Mouse (Mus musculus): ENCODE measurements around the gene Flrt2. TPM values are rescaled to one million over a fixed set of nuclear protein-coding genes. Genes with fewer than 3 reads are reported as not detected.

Flrt2 gene
- polyA plus RNA-seq, 1 experiment: 4.1 TPM

- no peaks in the 10 kb centered on the region for H3K4me1 ChIP-seq (ENCODE audit: control insufficient read depth, insufficient read depth, low read length)
- WGBS: 94% methylated on average over 2 of the region's 2 CpGs
- TF ChIP-seq CTCF (IDR thresholded peaks at IDR 0.05; ENCODE audit: insufficient read depth, low read length) (peak; percentile 32; the same call in 1 of the 2 replicates), POLR2A (IDR thresholded peaks at IDR 0.05; ENCODE audit: borderline replicate concordance, extremely low read depth, low read depth, low read length) (no peak)
- no peak for DNase-seq
- H3K4me3 ChIP-seq (replicated peaks; ENCODE audit: extremely low read depth, low read depth, low read length): no peak overlapping the region
Observed at GRCm38 (mm10) chr12:95723265-95723664, 31.2 kb downstream of the Flrt2 start.

GRCm38 (mm10) chr12:95734075-95734474 is 42.0 kb downstream of the Flrt2 start:
- Histone ChIP-seq H3K4me3 (replicated peaks; ENCODE audit: extremely low read depth, low read depth, low read length) (no peak overlapping the region), H3K4me1 (ENCODE audit: control insufficient read depth, insufficient read depth, low read length) (no peaks in the 10 kb centered on the region)
- WGBS: 29% methylated on average over 1 of the region's 1 CpGs
- TF ChIP-seq CTCF (IDR thresholded peaks at IDR 0.05; ENCODE audit: insufficient read depth, low read length) (no peak), POLR2A (IDR thresholded peaks at IDR 0.05; ENCODE audit: borderline replicate concordance, extremely low read depth, low read depth, low read length) (no peak)
- no peak for DNase-seq

GRCm38 (mm10) chr12:95737571-95737970 is 45.5 kb downstream of the Flrt2 start:
- WGBS: 53% methylated on average over 8 of the region's 8 CpGs
- H3K4me3 ChIP-seq (replicated peaks; ENCODE audit: extremely low read depth, low read depth, low read length): no peak overlapping the region
- DNase-seq: no peak
- TF ChIP-seq CTCF (IDR thresholded peaks at IDR 0.05; ENCODE audit: insufficient read depth, low read length) (no peak), POLR2A (IDR thresholded peaks at IDR 0.05; ENCODE audit: borderline replicate concordance, extremely low read depth, low read depth, low read length) (no peak)
- H3K4me1 ChIP-seq (ENCODE audit: control insufficient read depth, insufficient read depth, low read length): no peaks in the 10 kb centered on the region

DNA sequence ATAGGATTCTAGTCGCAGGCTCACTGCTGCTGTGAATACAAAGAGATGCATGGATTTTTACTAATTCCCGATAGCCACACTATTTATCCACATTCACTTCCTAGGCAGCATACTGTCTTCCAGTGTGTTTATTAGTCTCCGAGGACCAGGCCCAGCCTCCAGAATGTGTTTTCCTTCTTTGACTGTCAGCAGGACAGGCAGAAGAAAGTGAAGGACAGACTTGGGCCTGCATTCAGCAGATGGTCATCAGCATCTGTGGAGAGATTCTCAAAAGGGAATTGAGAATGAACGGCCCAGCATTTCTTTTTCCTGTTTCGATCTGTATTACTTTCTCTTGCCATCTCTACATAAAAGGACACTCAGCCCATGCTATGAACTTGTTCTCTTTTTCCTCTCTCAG is 46.0 kb downstream of the Flrt2 start:
- no peak for DNase-seq
- no peaks in the 10 kb centered on the region for H3K4me1 ChIP-seq (ENCODE audit: control insufficient read depth, insufficient read depth, low read length)
- WGBS: 66% methylated on average over 5 of the region's 5 CpGs
- no peak for TF ChIP-seq CTCF (IDR thresholded peaks at IDR 0.05; ENCODE audit: insufficient read depth, low read length)
- no peak for TF ChIP-seq POLR2A (IDR thresholded peaks at IDR 0.05; ENCODE audit: borderline replicate concordance, extremely low read depth, low read depth, low read length)
- H3K4me3 ChIP-seq (replicated peaks; ENCODE audit: extremely low read depth, low read depth, low read length): no peak overlapping the region

DNA sequence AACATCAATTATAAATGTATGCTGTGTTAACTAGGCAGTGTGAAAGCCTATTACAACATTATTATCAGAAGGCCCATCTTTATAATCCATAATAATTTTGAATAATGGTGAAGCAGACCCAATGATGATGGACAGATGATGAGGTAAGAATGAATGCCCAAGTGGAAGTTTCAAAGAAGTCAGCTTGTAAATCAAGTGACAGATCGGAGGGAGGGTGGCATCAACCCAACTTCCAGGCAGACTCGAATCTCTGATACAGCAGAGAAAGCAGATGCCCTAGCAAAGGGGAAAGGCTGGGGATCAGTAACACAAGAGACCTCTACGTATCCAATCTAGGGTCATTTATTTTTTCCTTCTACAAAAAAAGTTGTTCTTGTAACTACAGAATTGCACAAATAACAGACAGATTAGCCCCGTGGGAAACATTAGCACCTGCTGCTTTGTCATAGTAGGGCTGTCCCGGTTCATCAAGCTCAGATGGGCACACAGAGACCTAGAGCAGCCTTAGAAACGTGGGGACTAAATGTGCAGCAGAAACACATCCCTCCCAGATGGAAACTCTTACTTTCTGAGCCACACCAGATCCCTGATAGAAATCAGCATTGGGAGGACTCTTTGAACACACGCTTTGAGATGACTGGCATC is 46.6 kb downstream of the Flrt2 start:
- DNase-seq: no peak
- Histone ChIP-seq H3K4me3 (replicated peaks; ENCODE audit: extremely low read depth, low read depth, low read length) (no peak overlapping the region), H3K4me1 (ENCODE audit: control insufficient read depth, insufficient read depth, low read length) (no peaks in the 10 kb centered on the region)
- TF ChIP-seq POLR2A (IDR thresholded peaks at IDR 0.05; ENCODE audit: borderline replicate concordance, extremely low read depth, low read depth, low read length) (no peak), CTCF (IDR thresholded peaks at IDR 0.05; ENCODE audit: insufficient read depth, low read length) (no peak)
- WGBS: 80% methylated on average over 7 of the region's 7 CpGs

DNA sequence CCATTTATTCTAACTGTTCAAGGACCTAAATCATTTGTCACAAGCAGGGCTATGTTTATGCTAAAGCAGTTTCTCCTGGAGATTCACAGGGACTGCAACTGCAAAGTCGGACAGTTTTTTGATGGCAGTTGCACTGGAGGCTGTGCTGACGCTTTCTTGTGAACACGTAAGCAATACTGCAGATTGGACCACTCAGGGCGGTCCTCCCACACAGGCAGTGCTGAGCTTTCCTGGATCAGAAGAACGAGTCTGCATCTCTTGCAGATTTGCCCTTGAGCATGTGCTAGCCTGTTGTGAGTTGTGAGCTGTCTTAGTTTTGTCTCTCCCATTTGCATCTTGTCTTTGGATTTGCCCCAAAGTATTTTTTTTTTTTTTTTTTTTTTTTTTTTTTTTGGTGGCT is 47.7 kb downstream of the Flrt2 start:
- Histone ChIP-seq H3K4me3 (replicated peaks; ENCODE audit: extremely low read depth, low read depth, low read length) (no peak overlapping the region), H3K4me1 (ENCODE audit: control insufficient read depth, insufficient read depth, low read length) (no peaks in the 10 kb centered on the region)
- TF ChIP-seq POLR2A (IDR thresholded peaks at IDR 0.05; ENCODE audit: borderline replicate concordance, extremely low read depth, low read depth, low read length) (no peak), CTCF (IDR thresholded peaks at IDR 0.05; ENCODE audit: insufficient read depth, low read length) (no peak)
- DNase-seq: no peak
- WGBS: 83% methylated on average over 5 of the region's 5 CpGs

- 51% methylated on average over 11 of the region's 11 CpGs for WGBS
- TF ChIP-seq CTCF (IDR thresholded peaks at IDR 0.05; ENCODE audit: insufficient read depth, low read length) (no peak), POLR2A (IDR thresholded peaks at IDR 0.05; ENCODE audit: borderline replicate concordance, extremely low read depth, low read depth, low read length) (no peak)
- Histone ChIP-seq H3K4me3 (replicated peaks; ENCODE audit: extremely low read depth, low read depth, low read length) (no peak overlapping the region), H3K4me1 (ENCODE audit: control insufficient read depth, insufficient read depth, low read length) (no peaks in the 10 kb centered on the region)
- no peak for DNase-seq
Observed at GRCm38 (mm10) chr12:95741296-95741695, 49.3 kb downstream of the Flrt2 start.

GRCm38 (mm10) chr12:95744307-95744706 is 52.3 kb downstream of the Flrt2 start:
- H3K4me1 ChIP-seq (ENCODE audit: control insufficient read depth, insufficient read depth, low read length): peaks cover 6% of the 10 kb centered on the region
- TF ChIP-seq CTCF (IDR thresholded peaks at IDR 0.05; ENCODE audit: insufficient read depth, low read length): no peak
- no peak for TF ChIP-seq POLR2A (IDR thresholded peaks at IDR 0.05; ENCODE audit: borderline replicate concordance, extremely low read depth, low read depth, low read length)
- no peak for DNase-seq
- H3K4me3 ChIP-seq (replicated peaks; ENCODE audit: extremely low read depth, low read depth, low read length): no peak overlapping the region
- WGBS: 71% methylated on average over 4 of the region's 4 CpGs

GRCm38 (mm10) chr12:95746856-95747579 is 55.0 kb downstream of the Flrt2 start:
- no peak for TF ChIP-seq CTCF (IDR thresholded peaks at IDR 0.05; ENCODE audit: insufficient read depth, low read length)
- no peak for TF ChIP-seq POLR2A (IDR thresholded peaks at IDR 0.05; ENCODE audit: borderline replicate concordance, extremely low read depth, low read depth, low read length)
- Histone ChIP-seq H3K4me1 (ENCODE audit: control insufficient read depth, insufficient read depth, low read length) (peaks cover 6% of the 10 kb centered on the region), H3K4me3 (replicated peaks; ENCODE audit: extremely low read depth, low read depth, low read length) (no peak overlapping the region)
- DNase-seq: no peak
- 16% methylated on average over 10 of the region's 10 CpGs for WGBS

GRCm38 (mm10) chr12:95748760-95749159 is 56.7 kb downstream of the Flrt2 start:
- Histone ChIP-seq H3K4me3 (replicated peaks; ENCODE audit: extremely low read depth, low read depth, low read length) (no peak overlapping the region), H3K4me1 (ENCODE audit: control insufficient read depth, insufficient read depth, low read length) (peaks cover 6% of the 10 kb centered on the region)
- 87% methylated on average over 2 of the region's 2 CpGs for WGBS
- no peak for TF ChIP-seq POLR2A (IDR thresholded peaks at IDR 0.05; ENCODE audit: borderline replicate concordance, extremely low read depth, low read depth, low read length)
- no peak for TF ChIP-seq CTCF (IDR thresholded peaks at IDR 0.05; ENCODE audit: insufficient read depth, low read length)
- DNase-seq: no peak

Measured in lung, adult 2 months (tissue).